Mouse (Mus musculus): ENCODE data around the gene Tmem131.

GRCm38 (mm10) chr1:36796711-36797110 is 146.8 kb downstream of the Tmem131 start:
- TF ChIP-seq EP300 (IDR thresholded peaks at IDR 0.05; ENCODE audit: insufficient read depth, low read depth, low read length), result no peak
- no peak for TF ChIP-seq CTCF (IDR thresholded peaks at IDR 0.05)
